Comparison of ENCODE assay signal across 36 mouse cellular contexts in the genomic region with DNA sequence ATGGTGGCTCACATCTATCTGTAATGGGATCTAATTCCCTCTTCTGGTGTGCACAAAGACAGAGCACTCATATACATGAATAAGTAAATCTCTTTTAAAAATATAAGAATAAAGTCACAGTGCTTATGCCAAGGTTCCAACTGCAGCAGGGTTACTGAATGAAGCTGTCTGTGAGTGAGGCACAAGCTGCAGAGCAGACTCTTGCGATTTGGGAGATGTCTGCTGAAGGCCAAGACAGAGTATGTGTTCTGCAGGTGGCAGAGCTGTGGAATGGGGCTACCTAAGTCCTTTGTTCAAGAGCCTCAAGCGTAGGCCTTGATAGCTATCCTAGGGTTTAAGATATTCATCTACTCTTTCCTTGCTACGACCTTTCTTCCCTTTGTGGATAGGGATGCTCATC. TPM values are rescaled to one million over a fixed set of nuclear protein-coding genes. Genes with fewer than 3 reads are reported as not detected.
"Had no signal": no experiment of that assay in that cellular context is flagged by ENCODE, and none has a peak within 500 bp of the region (broad histone marks: within the 10 kb centered on the region; RNA-seq: fewer than 3 reads in every experiment).

No protein-coding gene starts in this region.

- ATAC-seq: liver, embryonic 12.5 days; liver, postnatal 0 days; lung, postnatal 0 days; midbrain, embryonic 13.5 days; midbrain, embryonic 16.5 days had no signal

- DNase-seq: left cerebral cortex, postnatal 4 days; liver; liver, embryonic 13.5 days; liver, postnatal 0 days; lung, adult 18-20 months; lung, adult 2 months; lung, embryonic 14.5 days; lung, postnatal 10 days; lung, postnatal 14 days; lung, postnatal 36 days; lung, postnatal 4 days; midbrain, embryonic 14.5 days had no signal

- H3K27ac ChIP-seq: left cerebral cortex, adult 2 months; limb, embryonic 10.5 days; limb, embryonic 12.5 days; limb, embryonic 13.5 days; limb, embryonic 15.5 days; liver, embryonic 12.5 days; liver, embryonic 13.5 days; liver, embryonic 14.5 days; liver, embryonic 15.5 days; lung, embryonic 15.5 days; macrophage; midbrain, embryonic 10.5 days; midbrain, embryonic 12.5 days; midbrain, embryonic 13.5 days; neural tube, embryonic 12.5 days had no signal

- H3K4me3 ChIP-seq: left cerebral cortex, adult 2 months; limb, embryonic 10.5 days; limb, embryonic 12.5 days; limb, embryonic 13.5 days; limb, embryonic 15.5 days; liver, embryonic 12.5 days; liver, embryonic 13.5 days; liver, embryonic 15.5 days; lung, embryonic 15.5 days; megakaryocyte, embryonic 14.5 days; midbrain, embryonic 10.5 days; midbrain, embryonic 12.5 days; midbrain, embryonic 13.5 days; myocyte; neural tube, embryonic 12.5 days had no signal

- H3K9me3 ChIP-seq: limb, embryonic 10.5 days; limb, embryonic 12.5 days; limb, embryonic 13.5 days; limb, embryonic 15.5 days; liver, embryonic 12.5 days; liver, embryonic 13.5 days; liver, embryonic 15.5 days; lung, embryonic 15.5 days; megakaryocyte, embryonic 14.5 days; midbrain, embryonic 10.5 days; midbrain, embryonic 12.5 days; midbrain, embryonic 13.5 days; neural tube, embryonic 12.5 days had no signal

- H3K9ac ChIP-seq: limb, embryonic 12.5 days; limb, embryonic 13.5 days; limb, embryonic 15.5 days; liver, embryonic 12.5 days; liver, embryonic 13.5 days; liver, embryonic 14.5 days; liver, embryonic 15.5 days; liver, postnatal 0 days; lung, embryonic 14.5 days; lung, embryonic 15.5 days; midbrain, embryonic 12.5 days; midbrain, embryonic 13.5 days; neural tube, embryonic 12.5 days had no signal

- H3K4me2 ChIP-seq: limb, embryonic 12.5 days; limb, embryonic 13.5 days; limb, embryonic 15.5 days; liver, embryonic 11.5 days; liver, embryonic 12.5 days; liver, embryonic 13.5 days; liver, embryonic 15.5 days; lung, embryonic 14.5 days; lung, embryonic 15.5 days; midbrain, embryonic 12.5 days; midbrain, embryonic 13.5 days; neural tube, embryonic 12.5 days had no signal

- H3K27me3 ChIP-seq: limb, embryonic 12.5 days; limb, embryonic 13.5 days; limb, embryonic 15.5 days; liver, embryonic 12.5 days; liver, embryonic 13.5 days; liver, embryonic 15.5 days; lung, embryonic 15.5 days; megakaryocyte, embryonic 14.5 days; midbrain, embryonic 12.5 days; midbrain, embryonic 13.5 days; neural tube, embryonic 12.5 days had no signal

RNA-seq across cellular contexts. Expression of a gene that starts 5.1 kb away (rescaled TPM):
- polyA plus RNA-seq: liver, adult 2 months had no signal

RNA-seq across cellular contexts. Expression of a gene that starts 23.9 kb away (rescaled TPM):
- polyA plus RNA-seq: limb, embryonic 10.5 days; limb, embryonic 11.5 days; limb, embryonic 12.5 days; limb, embryonic 15.5 days; liver, adult 2 months; liver, embryonic 11.5 days; liver, embryonic 12.5 days; liver, embryonic 13.5 days; liver, embryonic 14.5 days; liver, embryonic 15.5 days; liver, embryonic 16.5 days; liver, postnatal 0 days; lung, embryonic 14.5 days; lung, postnatal 0 days; macrophage; midbrain, embryonic 10.5 days; midbrain, embryonic 12.5 days; midbrain, embryonic 14.5 days; midbrain, embryonic 16.5 days; midbrain, postnatal 0 days; myocyte; neural tube, embryonic 11.5 days; neural tube, embryonic 12.5 days had no signal
